Mouse (Mus musculus) heart, adult 2 months (tissue): ENCODE measurements around the gene Pon2. TPM values are rescaled to one million over a fixed set of nuclear protein-coding genes. Genes with fewer than 3 reads are reported as not detected.

ENCODE experiments used
- DNase-seq, 2 experiments: peaks; one replicate each; pipeline ENCODE4 v3.0.0; 2021
- H3K27ac ChIP-seq: fragments of 200-600 bp; 2 replicates; pipeline ENCODE4 v1.8.1; 2022
- H3K27me3 ChIP-seq: fragments of 200-500 bp; 2 replicates; pipeline ENCODE4 v1.6.1; 2012; ENCODE audit warnings: mild to moderate bottlenecking, low read length, inconsistent platforms, mixed read lengths; ENCODE audit not compliant: control insufficient read depth, insufficient read depth
- H3K36me3 ChIP-seq: fragments of 200-500 bp; 2 replicates; pipeline ENCODE4 v1.6.1; 2012; ENCODE audit warnings: low read length, inconsistent platforms; ENCODE audit not compliant: control insufficient read depth, insufficient read depth
- H3K4me1 ChIP-seq: fragments of 200-500 bp; 2 replicates; pipeline ENCODE4 v1.6.1; 2011; ENCODE audit warnings: low read length; ENCODE audit not compliant: control insufficient read depth, insufficient read depth
- H3K4me3 ChIP-seq: fragments of 200-600 bp; 2 replicates; pipeline ENCODE4 v1.8.1; 2022
- H3K79me2 ChIP-seq: fragments of 200-500 bp; replicated peaks from 2 replicates; pipeline ENCODE4 v1.6.1; 2012; ENCODE audit warnings: mild to moderate bottlenecking, inconsistent platforms, low read length, moderate library complexity, mixed read lengths; ENCODE audit not compliant: control insufficient read depth, insufficient read depth
- H3K9ac ChIP-seq: fragments of 200-500 bp; 2 replicates; pipeline ENCODE4 v1.6.1; 2012; ENCODE audit warnings: low read depth, mild to moderate bottlenecking, control low read depth, inconsistent platforms, low read length, mixed read lengths
- CTCF ChIP-seq: fragments of 200-600 bp; IDR thresholded peaks from 2 replicates; pipeline ENCODE4 v1.8.1; 2022; ENCODE audit warnings: antibody characterized with exemption, mild to moderate bottlenecking, moderate library complexity
- EP300 ChIP-seq: fragments of 200-500 bp; IDR thresholded peaks from 2 replicates; pipeline ENCODE4 v1.6.1; 2011; ENCODE audit warnings: low read depth, low read length, control low read depth; ENCODE audit not compliant: insufficient read depth
- POLR2A ChIP-seq: fragments of 200-500 bp; IDR thresholded peaks from 2 replicates; pipeline ENCODE4 v1.6.1; 2011; ENCODE audit warnings: mild to moderate bottlenecking, low read depth, low read length, control low read depth; ENCODE audit not compliant: insufficient read depth
- WGBS: fragments of 180-500 bp; shearing (Covaris S2); methylation state at CpG from one replicate; pipeline ENCODE4 v1.1.7; 2018; 5-methylcytosine and 5-hydroxymethylcytosine counted together
- intact Hi-C: fragments of 180-260 bp; cut with DNase I; formaldehyde crosslinking; loops from one replicate; pipeline ENCODE4 v1.15.1; 2025
- polyA plus RNA-seq: library from polyadenylated mRNA; depleted of rRNA; stranded (reverse); fragments of >200 nt; gene quantifications from 2 replicates; pipeline ENCODE4 v1.2.3, GENCODE M21; 2012
- total RNA-seq, 2 experiments: library from RNA; stranded (reverse); gene quantifications; 2 replicates each; pipeline ENCODE4 v1.2.3; 2021

Gene Pon2
- total and polyA plus RNA-seq, 3 experiments: 15.9 to 16.8 (median 16.8) TPM

- Histone ChIP-seq H3K27me3 (no peaks in the 10 kb centered on the region), H3K4me3 (no peak overlapping the region), H3K27ac (no peak overlapping the region), H3K4me1 (no peaks in the 10 kb centered on the region), H3K9ac (no peak overlapping the region), H3K79me2 (no peaks in the 10 kb centered on the region), H3K36me3 (no peaks in the 10 kb centered on the region)
- DNase-seq: no peak
- intact Hi-C loops: no loop called here
- 85% methylated on average over 3 of the region's 3 CpGs for whole genome bisulfite sequencing
- TF ChIP-seq POLR2A (no peak), CTCF (no peak), EP300 (no peak)
Measured at GRCm38 (mm10) chr6:5310491-5310890, 12.2 kb upstream of the Pon2 start.

- intact Hi-C loops: no loop called here
- Histone ChIP-seq H3K9ac (no peak overlapping the region), H3K27me3 (no peaks in the 10 kb centered on the region), H3K79me2 (no peaks in the 10 kb centered on the region), H3K4me1 (no peaks in the 10 kb centered on the region), H3K4me3 (no peak overlapping the region), H3K36me3 (no peaks in the 10 kb centered on the region), H3K27ac (no peak overlapping the region)
- peak in 1 of 2 experiments; percentile 23 for DNase-seq
- WGBS: 66% methylated on average over 7 of the region's 7 CpGs
- no peak for TF ChIP-seq CTCF
- TF ChIP-seq EP300: no peak
Measured at GRCm38 (mm10) chr6:5309595-5310197, 11.4 kb upstream of the Pon2 start.

GRCm38 (mm10) chr6:5305926-5306325, 7.7 kb upstream of the Pon2 start:
- Histone ChIP-seq H3K27ac (no peak overlapping the region), H3K27me3 (no peaks in the 10 kb centered on the region), H3K9ac (no peak overlapping the region), H3K4me1 (no peaks in the 10 kb centered on the region), H3K36me3 (no peaks in the 10 kb centered on the region), H3K79me2 (no peaks in the 10 kb centered on the region), H3K4me3 (no peak overlapping the region)
- DNase-seq: no peak
- 54% methylated on average over 3 of the region's 3 CpGs for WGBS
- intact Hi-C loops: no loop called here
- TF ChIP-seq POLR2A: no peak
- no peak for TF ChIP-seq CTCF
- TF ChIP-seq EP300: no peak

- Histone ChIP-seq H3K4me1 (no peaks in the 10 kb centered on the region), H3K27ac (no peak overlapping the region), H3K79me2 (no peaks in the 10 kb centered on the region), H3K9ac (no peak overlapping the region), H3K27me3 (no peaks in the 10 kb centered on the region), H3K4me3 (no peak overlapping the region), H3K36me3 (no peaks in the 10 kb centered on the region)
- WGBS: 90% methylated on average over 8 of the region's 8 CpGs
- intact Hi-C loops: no loop called here
- no peak for DNase-seq
- TF ChIP-seq POLR2A: no peak
- TF ChIP-seq CTCF: no peak
- TF ChIP-seq EP300: no peak
Measured at GRCm38 (mm10) chr6:5304956-5305355, 6.7 kb upstream of the Pon2 start.

DNA sequence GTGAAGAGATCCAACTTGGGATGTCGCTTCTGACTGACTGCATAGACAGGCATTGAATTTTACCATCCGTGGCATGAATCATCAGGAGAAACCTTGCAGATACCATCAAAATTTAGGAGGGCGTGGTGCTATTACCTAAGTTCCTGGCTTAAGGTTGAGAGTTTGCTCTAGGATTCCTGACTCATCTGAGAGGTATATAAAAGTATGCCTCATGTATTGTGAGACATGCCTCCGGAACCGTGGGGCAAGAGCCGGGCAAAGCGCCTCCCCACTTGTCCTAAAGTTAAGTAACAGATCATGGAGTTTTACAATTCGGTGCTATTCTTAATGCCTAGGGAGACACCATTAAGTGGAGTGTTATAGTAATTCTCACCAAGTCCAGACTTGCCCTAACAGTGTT, 2.4 kb upstream of the Pon2 start:
- H3K9ac ChIP-seq: no peak overlapping the region
- H3K27ac ChIP-seq: no peak overlapping the region
- intact Hi-C loops: no loop called here
- TF ChIP-seq POLR2A (no peak), CTCF (no peak), EP300 (no peak)
- 91% methylated on average over 8 of the region's 8 CpGs for WGBS
- H3K36me3 ChIP-seq: no peaks in the 10 kb centered on the region
- no peak for DNase-seq
- H3K4me3 ChIP-seq: no peak overlapping the region
- no peaks in the 10 kb centered on the region for H3K27me3 ChIP-seq
- H3K4me1 ChIP-seq: peaks cover 2% of the 10 kb centered on the region; the same call in 1 of the 2 replicates
- H3K79me2 ChIP-seq: no peaks in the 10 kb centered on the region

GRCm38 (mm10) chr6:5299561-5299960, 1.3 kb upstream of the Pon2 start:
- Histone ChIP-seq H3K27ac (no peak overlapping the region), H3K9ac (no peak overlapping the region), H3K4me3 (no peak overlapping the region), H3K79me2 (0 out of 2 replicates have a peak, but pooled peaks cover 2% of the 10 kb centered on the region), H3K27me3 (no peaks in the 10 kb centered on the region), H3K36me3 (no peaks in the 10 kb centered on the region), H3K4me1 (peaks cover 2% of the 10 kb centered on the region; the same call in 1 of the 2 replicates)
- TF ChIP-seq POLR2A: no peak
- TF ChIP-seq CTCF: no peak
- no peak for TF ChIP-seq EP300
- no peak for DNase-seq
- WGBS: 75% methylated on average over 5 of the region's 5 CpGs
- intact Hi-C loops: loop anchor here (2.0 to 10.0 kb wide), 6 partner anchors 39 to 1295 kb away; partner anchors contain the start of genes Asb4, Casd1, Gng11 and Pdk4
